Mouse (Mus musculus) T-helper 2 cell (primary cell): ENCODE measurements around the gene Dll3.

Experiments
- in situ Hi-C: fragments of 300-600 bp; cut with MboI, MseI; formaldehyde crosslinking; loops from one replicate; pipeline ENCODE4 v1.15.1; 2025; ENCODE audit warnings: high pct_unique_total_duplicates

Gene Dll3

DNA sequence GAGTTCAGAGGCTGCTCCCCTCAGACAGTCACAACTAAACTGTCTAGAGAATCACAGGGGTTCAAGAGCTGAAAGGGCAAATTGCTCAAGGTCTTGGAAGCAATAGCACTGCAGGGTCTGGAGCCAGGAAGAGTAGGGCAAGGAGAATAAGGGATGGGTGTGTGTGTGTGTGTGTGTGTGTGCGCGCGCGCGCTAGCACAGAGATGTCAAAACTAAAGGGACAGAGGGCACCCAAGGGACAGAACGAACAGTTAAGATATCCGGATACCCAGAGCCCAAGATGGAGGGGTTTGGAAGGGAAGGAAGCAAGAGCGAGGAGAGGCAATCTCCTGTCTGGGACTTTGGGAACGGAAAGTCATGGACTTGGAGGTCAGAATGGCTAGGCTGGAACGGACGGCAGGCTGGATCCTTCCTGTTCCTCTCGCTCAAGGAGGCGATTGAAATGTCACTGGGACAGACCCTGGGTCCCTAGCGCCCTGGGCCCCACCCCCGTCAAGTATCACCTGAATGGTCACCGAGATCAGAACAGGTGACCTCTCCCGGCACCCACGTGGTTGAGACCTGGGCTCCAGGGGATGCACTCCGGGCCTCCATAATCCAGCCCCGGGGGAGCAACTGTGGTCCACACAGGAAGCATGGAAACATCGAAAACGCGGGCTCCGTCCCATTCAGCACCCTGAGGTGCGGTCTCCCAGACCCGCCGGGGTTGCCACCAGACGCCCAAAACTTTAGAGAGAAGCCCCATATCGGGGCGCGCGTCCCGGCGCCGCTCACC, 9.3 kb upstream of the Dll3 start:
- in situ Hi-C loops = loop anchor here (10.0 kb wide), 1 partner anchor 837 kb away; the partner anchor contains the start of gene Sertad3

GRCm38 (mm10) chr7:28309737-28310136, 7.7 kb upstream of the Dll3 start:
- in situ Hi-C loops = loop anchor here (10.0 kb wide), 1 partner anchor 835 kb away; the partner anchor contains the start of gene Sertad3

DNA sequence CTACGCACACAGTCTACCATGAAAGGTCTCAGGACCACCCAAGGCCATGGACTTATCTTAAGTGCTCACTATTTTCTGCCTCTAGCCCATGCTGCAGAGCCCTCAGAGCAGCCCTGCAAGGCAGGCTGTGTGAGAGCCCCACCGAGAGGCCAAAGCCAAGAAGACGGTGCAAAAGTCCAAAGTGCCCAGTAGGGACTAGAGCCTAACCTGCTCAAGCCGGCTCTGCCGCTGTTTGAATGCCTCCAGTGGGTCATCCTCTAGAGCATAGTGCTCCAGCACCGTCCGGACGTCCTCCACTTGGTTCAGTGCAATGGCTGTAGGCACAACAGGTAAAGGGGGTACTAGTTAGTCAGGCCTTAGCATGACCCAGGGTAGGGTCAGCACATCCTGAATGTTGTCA, 4.2 kb upstream of the Dll3 start:
- in situ Hi-C loops = no loop called here

DNA sequence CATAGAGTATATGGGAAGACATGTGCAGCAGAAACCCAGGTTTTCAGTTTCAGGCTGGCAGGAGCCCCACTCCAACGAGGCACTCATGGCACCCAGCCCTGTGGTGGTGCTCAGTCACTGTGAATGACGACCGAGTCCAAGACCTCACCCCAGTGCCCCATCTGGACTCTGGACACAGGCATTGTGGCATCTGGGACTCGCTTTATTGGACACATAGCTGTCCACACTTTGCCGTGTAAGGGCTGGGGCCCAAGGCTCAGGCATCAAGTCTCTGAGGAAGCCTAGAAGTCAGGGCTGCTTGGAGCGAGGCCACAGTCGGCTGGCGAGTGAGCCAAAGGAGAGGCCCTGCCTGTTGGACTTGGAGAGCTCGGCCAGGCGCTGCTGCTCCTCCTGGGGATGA, 3.6 kb upstream of the Dll3 start:
- in situ Hi-C loops = no loop called here

- in situ Hi-C loops = no loop called here
Measured at GRCm38 (mm10) chr7:28298837-28299625, 3.0 kb downstream of the Dll3 start.

DNA sequence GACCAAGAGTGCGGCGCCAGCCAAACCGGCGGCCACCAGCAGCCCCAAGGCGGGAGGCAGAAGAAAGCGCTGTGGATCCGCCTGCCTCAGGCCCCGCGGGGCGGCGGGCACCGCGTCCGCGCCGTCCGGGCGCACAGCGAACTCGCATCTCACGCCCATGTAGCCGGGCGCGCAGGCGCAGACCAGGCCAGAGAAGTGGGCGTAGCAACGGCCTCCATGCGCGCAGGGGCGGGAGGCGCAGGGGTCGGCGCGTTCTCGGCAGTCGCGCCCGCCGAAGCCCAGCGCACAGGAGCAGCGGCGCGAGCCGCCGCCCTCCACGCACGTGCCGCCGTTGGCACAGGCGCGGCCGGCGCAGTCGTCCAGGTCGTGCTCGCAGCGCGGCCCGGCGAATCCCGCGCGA, 7.6 kb downstream of the Dll3 start:
- in situ Hi-C loops = no loop called here

GRCm38 (mm10) chr7:28290638-28291590, 11.1 kb downstream of the Dll3 start, which contains the start of gene Selenov:
Gene Selenov (minus strand): TSS chr7:28291186.
- in situ Hi-C loops = no loop called here

- in situ Hi-C loops = no loop called here
Measured at GRCm38 (mm10) chr7:28290165-28290564, 11.9 kb downstream of the Dll3 start.

- in situ Hi-C loops = no loop called here
Measured at GRCm38 (mm10) chr7:28280630-28281029, 21.4 kb downstream of the Dll3 start.

GRCm38 (mm10) chr7:28278279-28278652, 23.8 kb downstream of the Dll3 start:
- in situ Hi-C loops = loop anchor here (5.0 kb wide), 1 partner anchor 101 kb away; the partner anchor contains the start of gene Dyrk1b

- in situ Hi-C loops = loop anchor here (5.0 kb wide), 1 partner anchor 100 kb away; the partner anchor contains the start of gene Dyrk1b
Measured at GRCm38 (mm10) chr7:28277615-28278278, 24.3 kb downstream of the Dll3 start, which contains the start of gene Eid2b. Gene Eid2b (plus strand): TSS chr7:28277739.

DNA sequence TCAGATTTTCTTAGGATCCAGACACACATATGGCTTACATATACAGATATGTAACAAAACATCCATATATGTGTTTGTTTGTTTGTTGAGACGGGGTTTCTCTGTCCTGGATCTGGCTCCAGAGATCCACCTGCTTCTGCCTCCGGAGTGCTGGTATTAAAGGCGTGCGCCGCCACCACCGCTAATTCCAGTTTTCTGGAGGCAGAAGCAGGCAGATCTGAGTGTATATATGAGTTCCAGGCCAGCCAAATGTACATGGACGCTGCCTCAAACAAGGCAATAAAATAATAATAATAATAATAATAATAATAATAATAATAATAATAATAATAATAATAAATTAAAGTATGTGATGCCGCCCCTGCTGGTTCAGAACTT, 24.8 kb downstream of the Dll3 start:
- in situ Hi-C loops = loop anchor here (5.0 kb wide), 1 partner anchor 100 kb away; the partner anchor contains the start of gene Dyrk1b

- in situ Hi-C loops = no loop called here
Measured at GRCm38 (mm10) chr7:28271761-28272160, 30.3 kb downstream of the Dll3 start.

DNA sequence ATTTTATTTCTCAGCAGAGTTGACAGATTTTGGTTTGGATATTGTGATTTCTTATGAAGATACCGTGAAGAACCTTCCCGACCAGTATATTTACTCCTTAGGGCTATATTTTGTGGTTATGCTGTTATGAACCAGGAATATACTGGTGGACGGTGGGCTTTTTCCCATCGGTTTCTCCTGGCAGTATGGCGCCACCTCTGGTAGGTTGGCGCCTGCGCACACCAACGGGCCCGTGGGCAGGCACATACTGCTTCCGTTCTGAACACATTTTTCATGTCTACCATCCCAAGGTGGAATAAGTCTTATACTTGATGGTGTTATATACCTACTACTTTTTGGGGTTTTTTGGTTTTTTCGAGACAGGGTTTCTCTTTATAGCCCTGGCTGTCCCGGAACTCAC, 32.7 kb downstream of the Dll3 start:
- in situ Hi-C loops = no loop called here

DNA sequence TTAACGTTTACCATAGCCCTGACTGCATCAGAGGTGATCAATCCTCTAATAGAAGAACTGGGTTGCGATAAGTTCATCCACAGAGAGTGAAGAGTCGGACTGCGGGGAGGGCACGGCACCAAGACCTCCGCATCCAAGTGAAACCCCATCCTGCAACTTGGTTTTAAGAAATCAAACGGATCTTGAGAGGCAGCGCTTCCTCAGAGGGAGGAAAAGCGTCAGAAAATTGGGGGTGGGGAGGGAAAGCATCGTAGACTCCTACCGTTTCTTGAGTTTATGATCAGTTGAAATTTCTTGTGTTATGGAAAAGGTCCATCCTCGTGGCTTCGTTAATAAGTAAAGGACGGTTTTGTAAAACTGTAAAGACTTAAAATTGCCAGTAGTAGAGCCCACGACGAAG, 33.5 kb downstream of the Dll3 start:
- in situ Hi-C loops = no loop called here

DNA sequence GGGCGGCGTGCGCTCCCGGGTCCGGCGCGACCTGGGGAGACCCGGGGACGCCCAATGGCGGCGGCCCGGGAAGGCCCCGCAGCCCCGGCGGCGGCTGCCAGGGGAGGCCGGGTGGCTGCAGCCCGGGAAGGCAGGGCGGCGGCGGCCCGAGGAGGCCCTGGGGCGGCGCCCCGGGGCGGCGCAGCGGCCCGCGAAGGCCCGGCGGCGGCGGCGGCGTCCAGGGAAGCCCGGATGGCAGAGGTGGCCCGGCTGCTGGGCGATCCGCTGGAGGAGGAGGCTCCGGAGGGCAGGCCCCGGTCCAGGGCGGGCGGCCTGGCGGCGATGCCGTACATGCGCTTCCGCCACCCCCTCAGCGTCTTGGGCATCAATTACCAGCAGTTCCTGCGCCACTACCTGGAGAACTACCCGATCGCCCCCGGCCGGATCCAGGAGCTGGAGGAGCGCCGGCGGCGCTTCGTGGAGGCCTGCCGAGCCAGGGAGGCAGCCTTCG, 34.0 kb downstream of the Dll3 start:
- in situ Hi-C loops = no loop called here

DNA sequence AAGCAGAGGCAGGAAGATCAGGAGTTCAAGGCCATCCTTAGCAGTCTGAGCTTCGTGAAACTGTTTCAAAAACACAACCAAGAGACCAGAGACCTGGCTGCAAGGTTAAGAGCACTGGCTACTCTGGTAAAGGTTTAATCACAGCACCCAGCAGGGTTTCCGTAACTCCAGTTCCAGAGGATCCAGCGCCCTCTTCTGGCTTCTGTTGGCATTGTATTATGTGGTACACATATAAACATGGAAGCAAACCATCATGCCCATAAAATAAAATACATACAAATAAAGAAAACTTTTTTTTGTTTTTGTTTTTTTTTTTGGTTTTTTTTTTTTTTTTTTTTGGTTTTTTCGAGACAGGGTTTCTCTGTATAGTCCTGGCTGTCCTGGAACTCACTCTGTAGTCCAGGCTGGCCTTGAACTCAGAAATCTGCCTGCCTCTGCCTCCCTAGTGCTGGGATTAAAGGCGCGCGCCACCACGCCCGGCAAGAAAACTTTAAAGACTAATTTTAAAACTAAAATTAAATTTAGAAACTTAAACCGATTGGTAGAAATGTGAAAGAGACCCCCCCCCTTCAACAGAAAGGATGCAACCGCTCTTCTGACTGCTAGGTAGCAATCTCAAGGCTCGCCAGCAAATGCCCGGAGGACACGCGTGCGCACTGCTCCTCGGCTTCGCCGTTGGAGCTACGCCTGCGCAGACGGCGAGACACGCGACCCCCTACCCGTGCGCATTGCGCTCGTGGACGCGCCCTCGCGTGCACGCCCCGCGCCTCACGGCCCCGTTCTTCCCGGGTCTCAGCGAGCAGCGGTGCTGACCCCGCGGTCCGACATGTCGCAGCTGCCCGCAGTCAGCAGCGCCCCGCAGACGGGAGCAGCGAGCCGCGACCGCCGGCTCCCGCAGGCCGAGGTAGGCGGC, 34.7 kb downstream of the Dll3 start, which contains the start of gene Eid2:
Gene Eid2, plus strand, starts transcription at position 753 of the 913 bp plus-strand sequence.
- in situ Hi-C loops = no loop called here

DNA sequence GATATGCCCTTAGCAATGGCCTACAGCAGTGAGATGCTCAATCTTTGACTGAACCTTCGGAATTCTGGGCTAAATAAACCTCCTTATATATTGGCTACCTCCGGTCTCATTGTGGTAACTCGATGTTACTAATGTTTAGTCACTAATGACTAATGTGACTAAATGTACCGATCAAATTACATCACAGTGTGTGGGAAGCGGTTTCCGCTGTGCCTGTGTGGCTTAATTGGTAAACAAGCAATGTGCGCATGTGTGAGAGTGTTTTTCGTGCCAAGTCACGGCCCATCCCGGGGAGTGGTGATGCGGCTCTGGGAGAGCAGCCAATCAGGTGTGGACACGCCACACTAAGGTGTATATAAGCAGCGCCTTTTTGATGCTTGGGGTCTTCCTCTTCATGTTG, 36.6 kb downstream of the Dll3 start:
- in situ Hi-C loops = no loop called here

DNA sequence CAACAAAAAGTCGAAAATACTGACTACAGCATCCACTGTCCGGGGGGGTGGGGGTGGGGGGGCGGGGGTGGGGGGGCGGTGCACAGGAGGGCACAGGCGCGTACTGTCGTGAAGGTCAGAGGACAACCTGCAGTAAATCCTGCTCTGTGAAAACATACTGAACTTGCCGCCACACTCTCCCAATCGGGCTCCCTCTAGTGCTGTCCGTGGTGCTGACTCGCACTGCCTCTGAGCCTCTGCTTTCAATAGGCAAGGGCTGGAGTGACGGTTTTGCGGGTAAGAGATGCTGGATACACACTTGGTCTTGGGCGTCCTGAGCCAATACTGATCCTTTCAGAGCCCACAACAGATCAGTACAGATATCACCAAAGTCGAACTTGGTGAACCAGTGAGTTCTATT, 38.3 kb downstream of the Dll3 start:
- in situ Hi-C loops = no loop called here

- in situ Hi-C loops = no loop called here
Measured at GRCm38 (mm10) chr7:28262861-28263260, 39.2 kb downstream of the Dll3 start.
